Mouse (Mus musculus) C2C12 (cell line): ENCODE measurements around the gene Fbxo45.

Experiments
- CTCF ChIP-seq: IDR thresholded peaks from one replicate; pipeline ENCODE4 v1.5.1; 2011; ENCODE audit not compliant: control insufficient read depth, insufficient read depth, insufficient read length
- MAX ChIP-seq: IDR thresholded peaks from one replicate; pipeline ENCODE4 v1.6.1; 2011; ENCODE audit warnings: mild to moderate bottlenecking, control low read depth
- MYOG ChIP-seq: IDR thresholded peaks from one replicate; pipeline ENCODE4 v1.6.1; 2011; ENCODE audit not compliant: control insufficient read depth, insufficient read length; ENCODE audit errors: extremely low read depth
- USF1 ChIP-seq: IDR thresholded peaks from one replicate; pipeline ENCODE4 v1.6.1; 2011; ENCODE audit warnings: low read depth, mild to moderate bottlenecking, control low read depth, moderate library complexity

DNA sequence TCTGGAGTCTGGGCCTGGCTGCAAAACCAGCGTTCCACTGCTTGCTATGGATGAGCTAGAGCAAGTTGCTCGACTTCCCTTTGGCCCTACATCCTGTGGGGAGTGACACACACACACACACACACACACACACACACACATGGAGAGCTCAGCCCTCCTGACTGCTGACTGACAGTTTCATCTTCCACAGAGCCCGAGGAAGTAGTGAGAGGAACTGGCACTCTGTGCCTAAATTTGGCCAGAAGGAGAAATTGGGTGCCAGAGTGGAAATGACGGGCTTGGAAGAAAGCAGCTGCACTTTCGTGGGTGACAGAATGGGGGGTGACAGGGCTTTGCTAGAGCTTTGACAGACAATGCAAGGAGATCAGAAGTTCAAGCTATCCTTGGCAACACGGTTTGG, 57.8 kb downstream of the Fbxo45 start:
- TF ChIP-seq CTCF (no peak), USF1 (no peak), MAX (no peak), MYOG (no peak)
